Mouse (Mus musculus) midbrain, embryonic 11.5 days (tissue): ENCODE results near the gene Tmem104. TPM values are rescaled to one million over a fixed set of nuclear protein-coding genes. Genes with fewer than 3 reads are reported as not detected.
A peak's percentile ranks its signal among the peaks of the same experiment; 100 is the strongest.

Source experiments
- ATAC-seq: fragments of 200-750 bp; cut with Nextera tagmentation; 2 replicates; pipeline ENCODE4 v1.8.0; 2017; ENCODE audit warnings: moderate TSS enrichment, moderate library complexity; ENCODE audit not compliant: low FRiP score
- DNase-seq: peaks from one replicate; pipeline ENCODE4 v3.0.0; 2015; ENCODE audit warnings: low spot score; ENCODE audit errors: missing footprints
- H3K27ac ChIP-seq: fragments of 300-500 bp; sonication (generic); 2 replicates; pipeline ENCODE4 v1.5.1; 2014; ENCODE audit warnings: low read depth, low read length
- H3K27me3 ChIP-seq: fragments of 300-500 bp; sonication (generic); 2 replicates; pipeline ENCODE4 v1.6.1; 2014; ENCODE audit warnings: mild to moderate bottlenecking, low read length, moderate library complexity, mixed read lengths; ENCODE audit not compliant: control insufficient read depth, insufficient read depth
- H3K36me3 ChIP-seq: fragments of 300-500 bp; sonication (generic); 2 replicates; pipeline ENCODE4 v1.6.1; 2014; ENCODE audit warnings: mild to moderate bottlenecking, low read length, moderate library complexity, mixed read lengths; ENCODE audit not compliant: control insufficient read depth, insufficient read depth
- H3K4me1 ChIP-seq: fragments of 300-500 bp; sonication (generic); 2 replicates; pipeline ENCODE4 v1.6.1; 2014; ENCODE audit warnings: low read length; ENCODE audit not compliant: control insufficient read depth, insufficient read depth
- H3K4me2 ChIP-seq: fragments of 300-500 bp; sonication (generic); 2 replicates; pipeline ENCODE4 v1.6.1; 2014; ENCODE audit warnings: mild to moderate bottlenecking, moderate library complexity
- H3K4me3 ChIP-seq: fragments of 300-500 bp; sonication (generic); 2 replicates; pipeline ENCODE4 v1.5.1; 2014; ENCODE audit warnings: low read depth, low read length
- H3K9ac ChIP-seq: fragments of 300-500 bp; sonication (generic); 2 replicates; pipeline ENCODE4 v1.6.1; 2014; ENCODE audit warnings: low read length
- H3K9me3 ChIP-seq: fragments of 300-500 bp; sonication (generic); 2 replicates; pipeline ENCODE4 v1.6.1; 2016; ENCODE audit warnings: low read length; ENCODE audit not compliant: control insufficient read depth
- WGBS: fragments of 180-500 bp; shearing (Covaris S2); extraction: QIAGEN DNeasy Blood & Tissue Kit; methylation state at CpG from one replicate; pipeline ENCODE4 v1.1.7; 2014; 5-methylcytosine and 5-hydroxymethylcytosine counted together
- polyA plus RNA-seq: library from polyadenylated mRNA; unstranded; fragments of >200 nt; fragmentation: Nextera tagmentation; extraction: Ambion mirVana; gene quantifications from 2 replicates; pipeline ENCODE4 v1.2.1, GENCODE M21; 2014

Gene Tmem104
- polyA plus RNA-seq, 1 experiment from 2014 or later = 9.2 TPM

DNA sequence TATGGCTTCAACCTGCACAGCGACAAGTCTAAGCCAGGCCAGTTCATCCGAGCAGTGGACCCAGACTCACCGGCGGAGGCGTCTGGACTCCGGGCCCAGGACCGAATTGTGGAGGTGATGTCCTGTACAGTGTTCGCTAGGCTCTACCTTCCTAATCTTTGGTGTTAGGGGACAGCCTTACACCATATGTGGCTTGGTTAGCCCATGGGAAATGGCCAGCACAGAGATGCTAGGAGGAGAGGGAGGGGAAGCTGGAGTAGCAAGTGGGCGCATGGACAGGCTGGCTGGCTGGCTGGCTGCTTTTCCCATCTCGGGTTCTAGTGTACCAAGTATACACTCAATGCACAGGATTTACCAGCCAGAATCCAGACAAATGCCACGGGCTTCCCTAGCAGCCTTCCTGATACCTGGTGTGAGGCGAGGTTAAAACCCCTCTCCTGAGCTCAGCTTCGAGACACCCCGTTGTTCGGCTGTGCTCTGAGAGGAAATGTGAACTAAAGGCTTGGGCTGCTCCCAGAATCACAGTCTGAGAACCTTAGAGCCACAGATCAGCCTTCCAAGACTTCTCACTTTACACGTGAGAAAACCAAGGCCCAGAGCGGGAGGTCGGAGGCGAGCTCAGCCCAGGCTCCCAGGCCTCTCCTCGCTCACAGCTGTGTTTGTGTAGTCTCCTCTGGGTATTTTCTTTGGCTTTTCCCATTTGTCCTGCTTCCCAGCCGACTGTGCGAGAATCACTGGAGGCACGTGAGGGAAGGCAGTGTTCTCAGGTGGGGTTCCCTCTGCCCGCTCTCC is 10.7 kb upstream of the Tmem104 start:
- no peak overlapping the region for H3K27ac ChIP-seq
- H3K4me1 ChIP-seq = peaks cover 56% of the 10 kb centered on the region
- DNase-seq (peak; percentile 86), ATAC-seq (no peak)
- WGBS = 63% methylated on average over 24 of the region's 24 CpGs
- H3K4me2 ChIP-seq = no peak overlapping the region
- no peak overlapping the region for H3K4me3 ChIP-seq
- no peak overlapping the region for H3K9ac ChIP-seq
- no peaks in the 10 kb centered on the region for H3K9me3 ChIP-seq
- H3K36me3 ChIP-seq = no peaks in the 10 kb centered on the region
- H3K27me3 ChIP-seq = peaks cover 3% of the 10 kb centered on the region

DNA sequence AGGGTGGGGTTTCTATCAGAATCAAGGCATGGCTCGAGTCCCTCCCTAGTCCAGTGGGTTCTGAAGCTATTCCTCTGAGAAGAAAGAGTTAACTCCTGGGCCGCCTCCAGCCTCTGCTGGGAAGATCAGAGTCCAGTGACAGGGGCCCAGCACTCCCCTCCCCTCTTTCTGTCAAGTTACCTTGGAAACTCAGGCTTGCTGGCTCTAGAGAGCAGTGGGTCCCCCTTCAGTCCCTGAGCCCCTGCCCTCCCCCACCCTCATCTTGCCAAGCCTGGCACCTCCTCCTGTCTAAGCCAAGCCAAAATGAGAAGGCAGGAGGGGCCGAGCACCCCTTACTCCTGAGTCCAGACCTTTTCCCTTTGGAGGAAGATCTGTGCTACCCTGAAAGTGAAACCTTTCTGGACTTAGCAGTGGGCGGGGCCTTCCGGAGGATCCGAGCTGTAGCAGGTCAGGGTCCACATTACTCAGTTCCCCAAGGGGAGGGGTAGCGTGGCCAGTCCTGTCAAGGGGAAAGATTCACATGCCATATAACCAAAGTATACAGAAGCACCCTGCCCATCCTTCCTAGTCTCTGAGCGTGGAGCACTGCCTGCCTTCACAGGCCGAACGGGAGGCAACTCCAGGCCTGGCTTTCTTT is 9.6 kb upstream of the Tmem104 start:
- peaks cover 48% of the 10 kb centered on the region for H3K4me1 ChIP-seq
- 25% methylated on average over 10 of the region's 10 CpGs for WGBS
- H3K27ac ChIP-seq = peak overlapping the region; percentile 25; the same call in 1 of the 2 replicates
- no peaks in the 10 kb centered on the region for H3K9me3 ChIP-seq
- 0 out of 2 replicates have a peak overlapping the region, but pooled peaks have one; percentile 16 for H3K9ac ChIP-seq
- H3K4me3 ChIP-seq = no peak overlapping the region
- no peaks in the 10 kb centered on the region for H3K36me3 ChIP-seq
- DNase-seq (no peak), ATAC-seq (peak; percentile 65; the same call in 1 of the 2 replicates)
- peaks cover 1% of the 10 kb centered on the region for H3K27me3 ChIP-seq
- H3K4me2 ChIP-seq = peak overlapping the region; percentile 20

DNA sequence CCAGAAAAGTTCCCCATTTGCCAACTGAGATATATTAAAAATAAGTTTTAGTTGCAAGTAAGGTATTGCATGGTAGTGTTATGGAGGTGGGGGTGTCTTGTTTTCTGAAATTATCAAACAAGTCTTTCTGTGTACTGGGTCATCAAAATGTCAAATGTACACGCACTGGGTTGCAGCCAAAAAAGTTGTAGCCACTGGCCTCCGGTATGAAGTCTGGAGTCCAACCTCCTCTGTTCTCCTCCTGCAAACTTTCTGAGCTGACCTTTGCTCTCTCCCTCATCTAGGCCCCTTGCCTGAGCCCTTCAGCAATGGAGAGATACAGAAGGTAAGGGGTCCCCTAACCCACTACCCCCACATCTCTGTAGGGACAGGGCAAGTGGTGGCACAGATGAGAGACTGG is 8.5 kb upstream of the Tmem104 start:
- Histone ChIP-seq H3K4me1 (peaks cover 38% of the 10 kb centered on the region), H3K9me3 (no peaks in the 10 kb centered on the region), H3K27ac (no peak overlapping the region), H3K36me3 (no peaks in the 10 kb centered on the region), H3K4me2 (no peak overlapping the region), H3K4me3 (no peak overlapping the region), H3K27me3 (no peaks in the 10 kb centered on the region; the same call in 1 of the 2 replicates), H3K9ac (no peak overlapping the region)
- DNase-seq (no peak), ATAC-seq (no peak)
- 76% methylated on average over 2 of the region's 2 CpGs for WGBS

DNA sequence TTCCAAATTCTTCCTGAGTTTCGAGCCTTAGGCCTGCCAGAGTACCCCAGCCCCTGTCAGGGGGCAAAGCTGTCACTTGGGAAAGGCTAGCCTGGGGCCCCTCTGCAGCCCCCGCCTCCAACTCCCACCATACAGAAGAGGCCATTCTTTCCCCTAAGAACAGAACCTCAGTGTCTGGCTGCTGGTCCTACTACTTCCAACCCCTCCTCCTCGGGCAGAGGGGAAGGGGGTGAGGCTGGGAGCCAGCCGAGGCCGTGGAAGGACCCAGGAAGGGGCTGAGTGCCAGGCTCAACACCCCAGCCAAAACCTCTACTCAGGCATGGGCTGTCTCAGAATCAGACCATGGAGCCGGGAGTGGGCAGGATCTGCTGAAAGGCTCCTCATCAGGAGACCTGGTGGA is 8.1 kb upstream of the Tmem104 start:
- Histone ChIP-seq H3K4me3 (no peak overlapping the region), H3K27ac (no peak overlapping the region), H3K9ac (no peak overlapping the region), H3K36me3 (no peaks in the 10 kb centered on the region), H3K4me1 (peaks cover 34% of the 10 kb centered on the region), H3K4me2 (no peak overlapping the region), H3K9me3 (no peaks in the 10 kb centered on the region), H3K27me3 (no peaks in the 10 kb centered on the region)
- WGBS = 76% methylated on average over 6 of the region's 6 CpGs
- ATAC-seq (no peak), DNase-seq (no peak)

DNA sequence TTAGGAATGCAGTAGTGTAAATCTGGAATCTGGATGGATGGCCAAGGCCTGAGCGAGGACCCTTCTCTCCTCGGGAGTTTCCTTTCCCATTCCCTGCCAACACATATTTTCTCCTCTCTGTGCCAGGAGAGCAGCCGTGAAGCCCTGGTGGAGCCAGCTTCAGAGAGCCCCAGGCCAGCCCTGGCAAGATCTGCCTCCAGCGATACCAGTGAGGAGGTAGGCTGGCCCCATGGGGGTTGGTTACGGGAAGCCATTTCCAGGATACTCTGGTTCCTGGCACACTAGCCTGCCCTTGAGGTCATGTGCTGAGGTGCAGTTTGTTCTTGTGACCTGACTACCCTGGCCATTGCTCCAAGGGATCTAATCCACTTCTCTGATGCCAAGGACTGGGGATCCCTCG is 7.4 kb upstream of the Tmem104 start:
- no peak for DNase-seq

DNA sequence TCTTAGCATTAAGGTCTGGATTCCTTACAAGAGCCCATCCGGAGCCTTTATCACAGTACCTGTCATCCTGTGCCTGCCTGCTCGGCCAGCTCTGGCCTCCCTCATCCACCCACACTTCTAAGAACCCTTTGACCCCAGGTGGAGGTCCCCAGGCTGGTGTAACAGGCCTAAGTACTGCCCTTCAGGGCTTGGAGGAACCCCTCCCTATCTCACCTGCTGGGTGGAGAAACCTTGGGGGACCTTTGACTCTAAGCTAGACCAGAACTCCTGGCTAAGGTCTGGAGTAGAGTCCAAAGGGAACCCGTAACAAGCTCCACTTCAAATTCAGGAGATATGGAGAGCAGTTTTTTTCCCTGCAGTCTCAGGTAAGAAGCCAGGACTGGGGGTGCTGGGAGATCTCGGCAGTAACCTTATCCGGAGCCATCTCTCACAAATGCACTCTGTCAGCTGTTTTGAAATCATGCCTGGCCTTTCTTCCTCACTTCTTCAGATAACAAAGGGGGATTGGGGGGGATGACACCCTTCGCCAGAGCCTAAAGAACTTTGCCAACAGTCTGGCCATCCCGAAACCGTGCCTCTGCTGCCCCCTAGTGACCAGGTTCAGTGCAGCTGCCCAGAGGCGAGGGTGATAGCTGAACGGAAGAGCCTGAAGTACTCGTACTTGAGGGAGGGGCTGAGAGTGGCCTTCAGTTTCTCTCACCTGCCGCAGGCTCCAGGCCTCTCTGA is 5.2 kb upstream of the Tmem104 start:
- ATAC-seq = no peak
- Histone ChIP-seq H3K4me2 (no peak overlapping the region), H3K36me3 (no peaks in the 10 kb centered on the region), H3K4me3 (no peak overlapping the region), H3K9me3 (no peaks in the 10 kb centered on the region), H3K9ac (no peak overlapping the region), H3K27ac (no peak overlapping the region), H3K27me3 (no peaks in the 10 kb centered on the region), H3K4me1 (peaks cover 16% of the 10 kb centered on the region)
- peak; percentile 98 for DNase-seq
- 23% methylated on average over 12 of the region's 12 CpGs for whole genome bisulfite sequencing

More for the DNA sequence above, 7.4 kb upstream of the Tmem104 start:
- H3K4me2 ChIP-seq = no peak overlapping the region
- H3K4me3 ChIP-seq = no peak overlapping the region
- H3K9me3 ChIP-seq = no peaks in the 10 kb centered on the region
- peaks cover 27% of the 10 kb centered on the region for H3K4me1 ChIP-seq
- no peak overlapping the region for H3K9ac ChIP-seq
- no peak for ATAC-seq
- 83% methylated on average over 6 of the region's 6 CpGs for whole genome bisulfite sequencing
- H3K36me3 ChIP-seq = no peaks in the 10 kb centered on the region
- no peaks in the 10 kb centered on the region for H3K27me3 ChIP-seq
- no peak overlapping the region for H3K27ac ChIP-seq

DNA sequence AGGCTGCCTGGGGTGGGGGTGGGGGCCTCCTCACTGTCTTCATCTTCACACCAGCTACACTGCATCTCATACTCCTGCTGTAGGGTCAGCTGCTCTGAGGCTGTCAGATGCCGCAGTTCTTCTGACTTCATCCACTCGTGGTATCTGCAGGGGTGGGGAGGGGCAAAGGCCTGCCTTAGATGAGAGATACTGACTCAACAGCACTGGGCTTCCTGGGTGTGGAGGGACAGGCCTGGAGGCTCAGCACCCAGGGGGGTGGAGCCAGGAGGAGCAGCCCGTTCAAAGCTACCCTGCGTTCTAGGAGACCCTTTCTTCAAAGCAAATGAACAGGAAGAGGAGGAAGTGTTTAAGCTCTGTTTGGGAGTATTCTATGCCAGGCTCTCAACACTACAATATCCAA is 2.3 kb upstream of the Tmem104 start:
- Histone ChIP-seq H3K4me3 (no peak overlapping the region), H3K9me3 (no peaks in the 10 kb centered on the region), H3K27ac (no peak overlapping the region), H3K9ac (no peak overlapping the region), H3K4me1 (peaks cover 10% of the 10 kb centered on the region; the same call in 1 of the 2 replicates), H3K27me3 (no peaks in the 10 kb centered on the region), H3K36me3 (no peaks in the 10 kb centered on the region), H3K4me2 (no peak overlapping the region)
- DNase-seq = no peak
- WGBS = 52% methylated on average over 4 of the region's 4 CpGs
- ATAC-seq = no peak

DNA sequence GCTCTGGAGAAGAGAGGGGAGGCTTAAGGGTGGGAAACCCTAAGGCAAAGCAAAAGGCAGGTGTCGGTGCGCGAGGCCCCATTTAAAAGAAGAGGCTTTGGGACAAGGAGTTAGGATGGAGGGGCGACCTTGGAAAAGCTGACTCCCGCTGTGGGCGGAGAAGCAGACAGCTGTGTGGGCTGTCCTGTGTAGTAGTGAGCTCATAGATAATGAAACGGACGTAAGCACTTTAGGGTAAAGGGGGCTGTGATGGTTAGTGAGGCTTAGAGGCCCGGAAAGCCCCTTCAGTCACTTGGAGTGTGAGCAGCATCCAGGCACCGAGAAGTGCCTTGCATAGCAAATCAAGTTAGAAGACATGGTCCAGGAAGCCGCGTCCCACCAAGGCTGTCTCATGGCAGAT is 406 bp downstream of the Tmem104 start, which contains the start of gene Nat9:
Gene Nat9, minus strand, starts transcription at position 167 of the 400 bp plus-strand sequence.
- peak within 1 kb of the TSS; percentile 75 for H3K9ac ChIP-seq
- H3K4me2 ChIP-seq = peak within 1 kb of the TSS; percentile 91
- H3K4me3 ChIP-seq = peak within 1 kb of the TSS; percentile 54
- ATAC-seq (peak; percentile 49; the same call in 1 of the 2 replicates), DNase-seq (no peak)
- no peaks in the 10 kb centered on the region for H3K9me3 ChIP-seq
- H3K4me1 ChIP-seq = peaks cover 10% of the 10 kb centered on the region; the same call in 1 of the 2 replicates
- 12% methylated on average over 12 of the region's 12 CpGs for WGBS
- H3K27ac ChIP-seq = peak within 1 kb of the TSS; percentile 2; the same call in 1 of the 2 replicates
- H3K27me3 ChIP-seq = no peaks in the 10 kb centered on the region
- no peaks in the 10 kb centered on the region for H3K36me3 ChIP-seq
